Mouse (Mus musculus) liver, embryonic 16.5 days (tissue): ENCODE data around the gene Exog. TPM values are rescaled to one million over a fixed set of nuclear protein-coding genes. Genes with fewer than 3 reads are reported as not detected.

Experiments used
- ATAC-seq: fragments of 200-750 bp; cut with Nextera tagmentation; 2 replicates; pipeline ENCODE4 v1.8.0; 2017; ENCODE audit warnings: low read depth, mild to moderate bottlenecking, moderate number of reproducible peaks, moderate library complexity
- H3K27ac ChIP-seq: fragments of 300-500 bp; sonication (generic); 2 replicates; pipeline ENCODE4 v1.5.1; 2014; ENCODE audit warnings: mild to moderate bottlenecking, low read length
- H3K27me3 ChIP-seq: fragments of 300-500 bp; sonication (generic); 2 replicates; pipeline ENCODE4 v1.6.1; 2014; ENCODE audit warnings: low read depth, low read length, mixed read lengths; ENCODE audit not compliant: control insufficient read depth, insufficient read depth
- H3K36me3 ChIP-seq: fragments of 300-500 bp; sonication (generic); 2 replicates; pipeline ENCODE4 v1.6.1; 2014; ENCODE audit warnings: mild to moderate bottlenecking; ENCODE audit not compliant: control insufficient read depth, insufficient read depth
- H3K4me1 ChIP-seq: fragments of 300-500 bp; sonication (generic); 2 replicates; pipeline ENCODE4 v1.6.1; 2014; ENCODE audit warnings: low read depth, low read length, mixed read lengths; ENCODE audit not compliant: control insufficient read depth
- H3K4me2 ChIP-seq: fragments of 300-500 bp; sonication (generic); 2 replicates; pipeline ENCODE4 v1.6.1; 2014; ENCODE audit warnings: low read depth, low read length, mixed read lengths
- H3K4me3 ChIP-seq: fragments of 300-500 bp; sonication (generic); 2 replicates; pipeline ENCODE4 v1.5.1; 2014; ENCODE audit warnings: low read depth, mild to moderate bottlenecking, low read length
- H3K9ac ChIP-seq: fragments of 300-500 bp; sonication (generic); 2 replicates; pipeline ENCODE4 v1.6.1; 2014; ENCODE audit warnings: low read depth, low read length
- H3K9me3 ChIP-seq: fragments of 300-500 bp; sonication (generic); replicated peaks from 2 replicates; pipeline ENCODE4 v1.6.1; 2016; ENCODE audit warnings: low read length; ENCODE audit not compliant: control insufficient read depth
- WGBS: fragments of 180-500 bp; shearing (Covaris S2); extraction: QIAGEN DNeasy Blood & Tissue Kit; methylation state at CpG from one replicate; pipeline ENCODE4 v1.1.7; 2014; ENCODE audit not compliant: insufficient replicate concordance; 5-methylcytosine and 5-hydroxymethylcytosine counted together
- polyA plus RNA-seq: library from polyadenylated mRNA; unstranded; fragments of >200 nt; fragmentation: Nextera tagmentation; extraction: Ambion mirVana; gene quantifications from 2 replicates; pipeline ENCODE4 v1.2.1, GENCODE M21; 2015

The Exog gene
- polyA plus RNA-seq, 1 experiment from 2014 or later: 4.9 TPM

DNA sequence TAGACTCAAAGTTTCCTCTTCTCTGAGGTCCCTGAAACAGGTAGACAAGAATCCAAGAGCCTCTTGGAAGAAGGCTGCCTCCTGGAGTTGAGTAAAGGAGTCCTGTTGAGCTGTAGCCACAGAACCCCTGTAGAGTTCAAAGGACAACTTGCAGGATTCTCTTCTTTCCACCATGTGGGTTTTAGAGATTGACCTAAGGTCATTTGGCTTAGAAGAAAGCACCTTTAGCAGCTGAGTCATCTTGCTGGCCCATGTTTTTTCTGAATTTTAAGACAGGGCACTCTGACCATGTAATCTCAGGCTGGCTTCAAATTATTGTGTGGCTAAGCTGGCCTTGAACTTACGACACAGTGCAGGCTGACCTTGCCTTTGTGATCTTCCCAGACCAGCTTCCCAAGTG lies 28.3 kb downstream of the Exog start:
- no peak overlapping the region for H3K9ac ChIP-seq
- H3K27me3 ChIP-seq: no peaks in the 10 kb centered on the region
- no peaks in the 10 kb centered on the region for H3K36me3 ChIP-seq
- H3K4me1 ChIP-seq: peaks cover 14% of the 10 kb centered on the region
- H3K9me3 ChIP-seq: no peaks in the 10 kb centered on the region
- no peak overlapping the region for H3K4me2 ChIP-seq
- H3K27ac ChIP-seq: no peak overlapping the region
- H3K4me3 ChIP-seq: no peak overlapping the region
- 76% methylated on average over 1 of the region's 1 CpGs for WGBS
- ATAC-seq: no peak

DNA sequence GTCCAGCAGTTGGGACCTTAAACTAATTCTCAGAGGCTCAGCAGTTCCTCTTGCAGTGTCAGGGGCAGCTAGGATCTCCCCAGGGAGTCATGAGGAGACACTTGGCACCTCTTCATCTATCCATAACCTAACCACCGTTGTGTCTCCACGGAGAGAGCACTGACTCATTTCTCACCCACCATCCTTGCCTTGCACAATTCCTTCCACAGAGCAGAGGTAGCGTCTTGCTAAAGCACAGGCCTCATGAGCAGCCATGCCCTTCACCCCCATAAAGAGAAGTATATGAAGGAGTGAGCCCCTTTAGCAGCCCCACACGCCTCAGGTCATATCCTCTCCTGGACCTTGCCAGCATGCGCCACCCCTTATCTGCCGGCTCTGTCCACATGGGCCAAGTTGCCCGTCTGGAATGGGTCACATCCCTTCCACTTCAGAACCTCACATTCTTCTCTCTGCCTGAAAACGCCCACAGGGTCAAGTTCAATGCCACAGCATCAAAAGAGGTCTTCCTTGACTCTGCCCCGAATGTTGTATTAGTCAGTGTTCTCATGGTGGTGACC lies 28.9 kb downstream of the Exog start:
- Histone ChIP-seq H3K27me3 (no peaks in the 10 kb centered on the region), H3K4me1 (peaks cover 13% of the 10 kb centered on the region), H3K36me3 (no peaks in the 10 kb centered on the region), H3K4me3 (no peak overlapping the region), H3K4me2 (no peak overlapping the region), H3K27ac (no peak overlapping the region), H3K9ac (no peak overlapping the region), H3K9me3 (no peaks in the 10 kb centered on the region)
- 56% methylated on average over 9 of the region's 9 CpGs for WGBS
- no peak for ATAC-seq

- 0 out of 2 replicates have a peak, but pooled peaks have one; percentile 27 for ATAC-seq
- Histone ChIP-seq H3K4me2 (no peak overlapping the region), H3K4me1 (peaks cover 3% of the 10 kb centered on the region), H3K27me3 (no peaks in the 10 kb centered on the region), H3K4me3 (no peak overlapping the region), H3K9ac (no peak overlapping the region), H3K27ac (no peak overlapping the region), H3K36me3 (no peaks in the 10 kb centered on the region), H3K9me3 (no peaks in the 10 kb centered on the region)
- 57% methylated on average over 15 of the region's 15 CpGs for WGBS
These were observed 30.2 kb downstream of the Exog start for GRCm38 (mm10) chr9:119474717-119475611.

DNA sequence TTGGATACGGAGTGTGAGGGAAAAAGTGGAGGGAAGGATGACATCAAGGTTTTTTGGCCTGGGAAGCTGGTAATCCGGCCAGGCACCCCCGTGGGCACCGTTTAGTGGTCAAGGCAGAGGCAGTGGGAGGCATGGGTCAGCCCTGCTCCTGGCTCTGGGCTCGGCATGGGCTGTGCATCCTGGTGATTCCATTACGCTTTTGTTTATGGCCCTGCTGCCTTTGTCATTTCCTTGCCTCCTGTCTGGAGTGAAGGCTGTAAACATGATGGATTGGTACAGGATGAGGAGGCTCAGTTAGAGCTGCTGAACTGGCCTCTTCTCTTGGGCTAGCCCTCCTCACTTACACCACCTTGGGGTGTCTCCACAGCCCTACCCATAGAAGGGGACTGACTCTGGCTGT lies 33.0 kb downstream of the Exog start:
- Histone ChIP-seq H3K4me2 (no peak overlapping the region), H3K27ac (no peak overlapping the region), H3K27me3 (no peaks in the 10 kb centered on the region), H3K9ac (no peak overlapping the region), H3K4me1 (no peaks in the 10 kb centered on the region), H3K36me3 (no peaks in the 10 kb centered on the region), H3K4me3 (no peak overlapping the region), H3K9me3 (no peaks in the 10 kb centered on the region)
- no peak for ATAC-seq
- WGBS: 17% methylated on average over 6 of the region's 6 CpGs

DNA sequence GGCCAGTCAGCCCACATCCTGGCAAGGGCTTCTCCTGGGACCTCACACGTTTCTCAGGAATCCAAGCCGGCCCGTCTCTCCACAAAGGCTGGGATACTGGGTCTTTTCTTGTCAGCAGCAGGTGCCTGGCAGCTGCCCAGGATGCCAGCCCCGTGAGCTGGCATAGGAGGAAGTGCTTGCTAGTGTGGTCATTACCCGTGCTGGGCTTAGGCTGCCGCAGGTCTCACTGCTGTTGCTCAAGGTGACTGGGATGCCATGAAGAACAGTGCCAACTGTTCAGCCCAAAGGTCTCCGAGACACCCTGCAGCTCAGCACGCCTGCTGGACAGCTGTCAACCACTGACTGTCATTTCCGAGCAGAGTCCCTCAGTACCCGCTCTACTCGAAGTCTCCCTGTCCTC lies 33.6 kb downstream of the Exog start:
- 47% methylated on average over 11 of the region's 11 CpGs for WGBS
- no peaks in the 10 kb centered on the region for H3K27me3 ChIP-seq
- no peaks in the 10 kb centered on the region for H3K4me1 ChIP-seq
- no peaks in the 10 kb centered on the region for H3K9me3 ChIP-seq
- H3K9ac ChIP-seq: no peak overlapping the region
- H3K27ac ChIP-seq: no peak overlapping the region
- no peaks in the 10 kb centered on the region for H3K36me3 ChIP-seq
- ATAC-seq: no peak
- no peak overlapping the region for H3K4me2 ChIP-seq
- no peak overlapping the region for H3K4me3 ChIP-seq

DNA sequence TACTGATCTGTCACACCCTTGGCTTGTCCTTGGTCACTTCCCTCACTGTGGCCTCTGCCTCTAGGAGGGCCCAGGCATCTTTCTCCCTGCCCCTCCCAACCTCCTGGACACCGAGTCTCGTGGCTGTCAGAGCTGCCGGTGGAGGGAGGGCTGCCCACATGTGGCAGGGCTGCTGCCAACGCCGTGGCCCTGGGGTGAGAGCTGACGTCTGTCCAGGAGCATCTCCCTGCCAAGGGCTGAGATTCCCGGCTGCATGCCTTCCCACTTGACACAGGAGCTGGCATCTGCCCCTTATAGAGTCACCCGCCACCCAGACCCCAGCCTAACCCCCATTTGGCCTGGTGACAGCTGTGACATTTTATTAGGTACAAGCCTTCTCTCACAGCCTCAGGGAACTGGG lies 34.6 kb downstream of the Exog start:
- Histone ChIP-seq H3K4me2 (no peak overlapping the region), H3K4me1 (no peaks in the 10 kb centered on the region), H3K9ac (no peak overlapping the region), H3K36me3 (no peaks in the 10 kb centered on the region), H3K27me3 (no peaks in the 10 kb centered on the region), H3K4me3 (no peak overlapping the region), H3K9me3 (no peaks in the 10 kb centered on the region), H3K27ac (no peak overlapping the region)
- 55% methylated on average over 8 of the region's 8 CpGs for WGBS
- no peak for ATAC-seq

GRCm38 (mm10) chr9:119481612-119482011 lies 36.9 kb downstream of the Exog start:
- 53% methylated on average over 4 of the region's 4 CpGs for WGBS
- H3K4me3 ChIP-seq: no peak overlapping the region
- H3K4me1 ChIP-seq: no peaks in the 10 kb centered on the region
- no peaks in the 10 kb centered on the region for H3K36me3 ChIP-seq
- no peaks in the 10 kb centered on the region for H3K27me3 ChIP-seq
- H3K4me2 ChIP-seq: no peak overlapping the region
- H3K27ac ChIP-seq: no peak overlapping the region
- H3K9ac ChIP-seq: no peak overlapping the region
- no peaks in the 10 kb centered on the region for H3K9me3 ChIP-seq
- ATAC-seq: no peak

- no peak for ATAC-seq
These were observed 39.0 kb downstream of the Exog start for GRCm38 (mm10) chr9:119483554-119484353.

DNA sequence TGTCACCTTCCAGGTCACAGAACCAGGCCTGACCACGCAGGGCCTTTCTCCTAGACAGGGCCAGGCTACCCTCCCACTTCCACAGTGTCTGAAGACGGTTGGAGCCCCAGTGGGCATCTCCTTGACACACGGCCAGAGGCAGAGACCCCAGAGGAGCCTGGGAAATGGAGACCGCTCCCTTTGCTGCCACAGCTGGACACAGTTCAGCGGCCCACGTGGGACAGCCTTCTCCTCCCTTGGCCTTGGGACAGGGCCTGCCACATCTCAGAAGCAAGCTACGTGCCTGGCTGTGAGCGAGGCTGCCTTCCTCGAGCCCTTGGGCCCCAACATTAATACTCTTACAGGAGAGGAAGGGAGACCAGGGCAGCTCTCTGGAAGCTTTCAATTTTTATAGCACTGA lies 39.7 kb downstream of the Exog start:
- 60% methylated on average over 9 of the region's 9 CpGs for WGBS
- H3K4me1 ChIP-seq: no peaks in the 10 kb centered on the region
- H3K27ac ChIP-seq: no peak overlapping the region
- no peaks in the 10 kb centered on the region for H3K36me3 ChIP-seq
- H3K9me3 ChIP-seq: no peaks in the 10 kb centered on the region
- no peak overlapping the region for H3K9ac ChIP-seq
- no peak overlapping the region for H3K4me3 ChIP-seq
- ATAC-seq: no peak
- no peaks in the 10 kb centered on the region for H3K27me3 ChIP-seq
- H3K4me2 ChIP-seq: no peak overlapping the region

More at GRCm38 (mm10) chr9:119483554-119484353, 39.0 kb downstream of the Exog start:
- WGBS: 45% methylated on average over 23 of the region's 23 CpGs
- no peak overlapping the region for H3K4me2 ChIP-seq
- H3K27ac ChIP-seq: no peak overlapping the region
- H3K36me3 ChIP-seq: no peaks in the 10 kb centered on the region
- no peaks in the 10 kb centered on the region for H3K27me3 ChIP-seq
- no peak overlapping the region for H3K9ac ChIP-seq
- no peaks in the 10 kb centered on the region for H3K9me3 ChIP-seq
- H3K4me1 ChIP-seq: no peaks in the 10 kb centered on the region
- no peak overlapping the region for H3K4me3 ChIP-seq
